Mouse (Mus musculus): Measurements from ENCODE around the gene Ccnk.

- TF ChIP-seq CTCF (IDR thresholded peaks at IDR 0.05; ENCODE audit: extremely low read depth, insufficient read depth, low read length) (no peak), POLR2A (IDR thresholded peaks at IDR 0.05; ENCODE audit: extremely low read depth, insufficient read depth, low read length) (no peak)
These were observed 60.1 kb downstream of the Ccnk start for GRCm38 (mm10) chr12:108239441-108239840.

All from cortical plate, adult 2 months (tissue).